Mouse (Mus musculus) MEL (cell line): Measurements from ENCODE around the gene Bub1. TPM values are rescaled to one million over a fixed set of nuclear protein-coding genes. Genes with fewer than 3 reads are reported as not detected.

Experiments used
- DNase-seq: peaks from one replicate; pipeline ENCODE4 v3.0.0; 2011; ENCODE audit warnings: low read depth, low spot score
- H3K27ac ChIP-seq: 2 replicates; pipeline ENCODE4 v1.5.1; 2012; ENCODE audit warnings: low read depth, mild to moderate bottlenecking, control low read depth, low read length, moderate library complexity; ENCODE audit not compliant: control insufficient read depth
- H3K27me3 ChIP-seq, 2 experiments: fragments of 150-350 bp in 1 of 2; sonication (generic) in 1 of 2; 2 replicates each; pipeline ENCODE4 v1.6.1; 2012; ENCODE audit warnings: low read length in 2 of 2, mild to moderate bottlenecking in 2 of 2, improper control_type of control experiment in 1 of 2, moderate library complexity in 1 of 2; ENCODE audit not compliant: insufficient read depth in 2 of 2, control insufficient read depth in 1 of 2
- H3K36me3 ChIP-seq, 2 experiments: 2 replicates each; pipeline ENCODE4 v1.6.1; 2012 to 2014; ENCODE audit warnings: low read length in 2 of 2, improper control_type of control experiment in 1 of 2, inconsistent platforms in 1 of 2, mild to moderate bottlenecking in 1 of 2; ENCODE audit not compliant: insufficient read depth in 2 of 2, control insufficient read depth in 1 of 2
- H3K4me1 ChIP-seq, 2 experiments: fragments of 150-350 bp in 1 of 2; sonication (generic) in 1 of 2; 2 replicates each; pipeline ENCODE4 v1.6.1; 2012; ENCODE audit warnings: low read length in 2 of 2, improper control_type of control experiment in 1 of 2, mild to moderate bottlenecking in 1 of 2; ENCODE audit not compliant: insufficient read depth in 2 of 2, control insufficient read depth in 1 of 2
- H3K4me3 ChIP-seq, 2 experiments: fragments of 150-350 bp in 1 of 2; sonication (generic) in 1 of 2; 2 replicates each; pipeline ENCODE4 v1.5.1; 2012; ENCODE audit warnings: low read depth in 2 of 2, low read length in 2 of 2, mild to moderate bottlenecking in 2 of 2, moderate library complexity in 2 of 2, control low read depth in 1 of 2, improper control_type of control experiment in 1 of 2; ENCODE audit not compliant: control insufficient read depth in 1 of 2, insufficient read depth in 1 of 2
- H3K79me2 ChIP-seq: 2 replicates; pipeline ENCODE4 v1.6.1; 2012; ENCODE audit warnings: mild to moderate bottlenecking, low read length, moderate library complexity; ENCODE audit not compliant: control insufficient read depth, poor library complexity, insufficient read depth
- H3K9ac ChIP-seq: 2 replicates; pipeline ENCODE4 v1.6.1; 2012; ENCODE audit warnings: low read depth, mild to moderate bottlenecking, control low read depth, low read length, moderate library complexity; ENCODE audit not compliant: control insufficient read depth, poor library complexity, severe bottlenecking
- H3K9me3 ChIP-seq: fragments of 150-350 bp; sonication (generic); replicated peaks from 2 replicates; pipeline ENCODE4 v1.6.1; 2012; ENCODE audit warnings: mild to moderate bottlenecking, low read length, improper control_type of control experiment, moderate library complexity; ENCODE audit not compliant: insufficient read depth
- CHD2 ChIP-seq: IDR thresholded peaks from 2 replicates; pipeline ENCODE4 v1.6.1; 2011; ENCODE audit warnings: low read length, improper control_type of control experiment
- CTCF ChIP-seq, 3 experiments: IDR thresholded peaks in 2 of 3; conservative IDR thresholded peaks in 1 of 3; 2 replicates each; pipeline ENCODE4 v1.5.1; 2011 to 2012; ENCODE audit warnings: low read length in 3 of 3, low read depth in 2 of 3, mild to moderate bottlenecking in 2 of 3, improper control_type of control experiment in 1 of 3, inconsistent platforms in 1 of 3, mixed read lengths in 1 of 3, moderate library complexity in 1 of 3; ENCODE audit not compliant: control insufficient read depth in 1 of 3, insufficient read depth in 1 of 3, poor library complexity in 1 of 3, severe bottlenecking in 1 of 3
- E2F4 ChIP-seq: IDR thresholded peaks from 2 replicates; pipeline ENCODE4 v1.6.1; 2011; ENCODE audit warnings: low read depth, low read length, improper control_type of control experiment, borderline replicate concordance
- EP300 ChIP-seq, 2 experiments: IDR thresholded peaks; 2 replicates each; pipeline ENCODE4 v1.6.1; 2011; ENCODE audit warnings: improper control_type of control experiment in 2 of 2, low read length in 2 of 2, low read depth in 1 of 2, mild to moderate bottlenecking in 1 of 2
- GABPA ChIP-seq: IDR thresholded peaks from 2 replicates; pipeline ENCODE4 v1.6.1; 2012; ENCODE audit warnings: low read depth, mild to moderate bottlenecking, inconsistent platforms, low read length, improper control_type of control experiment, moderate library complexity
- JUND ChIP-seq: IDR thresholded peaks from 2 replicates; pipeline ENCODE4 v1.6.1; 2011; ENCODE audit warnings: low read depth, mild to moderate bottlenecking, improper control_type of control experiment, low read length
- MAFK ChIP-seq: IDR thresholded peaks from 2 replicates; pipeline ENCODE4 v1.6.1; 2011; ENCODE audit warnings: low read depth, mild to moderate bottlenecking, low read length, improper control_type of control experiment, borderline replicate concordance
- MEF2A ChIP-seq: IDR thresholded peaks from 2 replicates; pipeline ENCODE4 v1.6.1; 2014; ENCODE audit warnings: low read depth, mild to moderate bottlenecking, inconsistent platforms, low read length, improper control_type of control experiment; ENCODE audit not compliant: poor library complexity, insufficient replicate concordance, severe bottlenecking; ENCODE audit errors: extremely low read depth
- MXI1 ChIP-seq: IDR thresholded peaks from 2 replicates; pipeline ENCODE4 v1.6.1; 2011; ENCODE audit warnings: mild to moderate bottlenecking, low read depth, low read length, improper control_type of control experiment
- MYB ChIP-seq: IDR thresholded peaks from 2 replicates; pipeline ENCODE4 v1.6.1; 2011; ENCODE audit warnings: mild to moderate bottlenecking, low read depth, low read length, improper control_type of control experiment
- MYC ChIP-seq: IDR thresholded peaks from 2 replicates; pipeline ENCODE4 v1.6.1; 2011; ENCODE audit warnings: low read depth, mild to moderate bottlenecking, low read length, improper control_type of control experiment, moderate library complexity
- NELFE ChIP-seq: IDR thresholded peaks from 2 replicates; pipeline ENCODE4 v1.6.1; 2011; ENCODE audit warnings: low read depth, low read length, improper control_type of control experiment
- POLR2AphosphoS2 ChIP-seq: IDR thresholded peaks from 2 replicates; pipeline ENCODE4 v1.6.1; 2011; ENCODE audit warnings: low read length, improper control_type of control experiment
- POLR2AphosphoS5 ChIP-seq: IDR thresholded peaks from 2 replicates; pipeline ENCODE4 v1.6.1; 2012; ENCODE audit warnings: low read depth, borderline replicate concordance, mild to moderate bottlenecking, inconsistent platforms, low read length, moderate library complexity, mixed read lengths
- RAD21 ChIP-seq: IDR thresholded peaks from 2 replicates; pipeline ENCODE4 v1.6.1; 2011; ENCODE audit warnings: mild to moderate bottlenecking, low read depth, low read length, improper control_type of control experiment
- RCOR1 ChIP-seq: IDR thresholded peaks from 2 replicates; pipeline ENCODE4 v1.6.1; 2012; ENCODE audit warnings: low read depth, mild to moderate bottlenecking, inconsistent platforms, low read length, improper control_type of control experiment
- SIN3A ChIP-seq: IDR thresholded peaks from 2 replicates; pipeline ENCODE4 v1.6.1; 2012; ENCODE audit warnings: low read length, improper control_type of control experiment, inconsistent platforms
- SMC3 ChIP-seq: IDR thresholded peaks from 2 replicates; pipeline ENCODE4 v1.6.1; 2011; ENCODE audit warnings: low read depth, low read length, improper control_type of control experiment
- TAL1 ChIP-seq: IDR thresholded peaks from 2 replicates; pipeline ENCODE4 v1.6.1; 2012; ENCODE audit warnings: mild to moderate bottlenecking, inconsistent platforms, low read length, moderate library complexity, mixed read lengths
- TBP ChIP-seq: IDR thresholded peaks from 2 replicates; pipeline ENCODE4 v1.8.0; 2011; ENCODE audit warnings: low read depth, low read length, improper control_type of control experiment
- TCF12 ChIP-seq: IDR thresholded peaks from 2 replicates; pipeline ENCODE4 v1.6.1; 2014; ENCODE audit warnings: low read depth, mild to moderate bottlenecking, inconsistent platforms, low read length, improper control_type of control experiment, moderate library complexity
- ZC3H11A ChIP-seq: IDR thresholded peaks from 2 replicates; pipeline ENCODE4 v1.6.1; 2012; ENCODE audit warnings: low read depth, mild to moderate bottlenecking, inconsistent platforms, low read length, improper control_type of control experiment
- ZNF384 ChIP-seq: IDR thresholded peaks from 2 replicates; pipeline ENCODE4 v1.6.1; 2012; ENCODE audit warnings: low read depth, mild to moderate bottlenecking, inconsistent platforms, low read length, improper control_type of control experiment
- polyA plus RNA-seq, 2 experiments: library from polyadenylated mRNA; stranded (reverse) in 1 of 2; unstranded in 1 of 2; fragments of >175 nt in 1 of 2; fragments of >200 nt in 1 of 2; gene quantifications; 2 replicates each; pipeline versions ENCODE4 v1.2.1 to v1.2.4; 2012; ENCODE audit warnings: low replicate concordance in 2 of 2, low read depth in 1 of 2; ENCODE audit not compliant: insufficient read length in 2 of 2, insufficient read depth in 1 of 2, missing spikeins in 1 of 2
- total RNA-seq: library from RNA; depleted of rRNA; stranded (reverse); fragments of 300-350 nt; gene quantifications from 2 replicates; pipeline ENCODE4 v1.2.3, GENCODE M21; 2012

Gene Bub1
- total and polyA plus RNA-seq, 3 experiments = 34.6 to 618 (median 57.2) TPM

- TF ChIP-seq RCOR1 = no peak
- TF ChIP-seq SMC3 = no peak
- no peak for TF ChIP-seq JUND
- no peak for TF ChIP-seq MAFK
- TF ChIP-seq MEF2A = no peak
- TF ChIP-seq CHD2 = no peak
- no peak for TF ChIP-seq POLR2AphosphoS5
- TF ChIP-seq TCF12 = no peak
- no peak for TF ChIP-seq CTCF (IDR thresholded peaks at IDR 0.05 in 2 of 3, conservative IDR thresholded peaks at IDR 0.05 in 1 of 3; ENCODE audit: control insufficient read depth in 1 of 3, insufficient read depth in 1 of 3, low read depth in 2 of 3, low read length in 3 of 3, poor library complexity in 1 of 3, severe bottlenecking in 1 of 3)
- no peak for TF ChIP-seq E2F4
- TF ChIP-seq MYB = no peak
- no peak for TF ChIP-seq RAD21
- TF ChIP-seq MYC = no peak
- no peak for TF ChIP-seq TAL1
- no peak for TF ChIP-seq POLR2AphosphoS2
- TF ChIP-seq ZNF384 = no peak
- no peak for TF ChIP-seq TBP
- Histone ChIP-seq H3K27me3 (peaks cover 9 to 12% of the 10 kb centered on the region in 2 experiments), H3K4me3 (no peak within 1 kb of the TSS), H3K9ac (no peak within 1 kb of the TSS), H3K9me3 (no peaks in the 10 kb centered on the region), H3K27ac (no peak within 1 kb of the TSS), H3K4me1 (no peaks in the 10 kb centered on the region), H3K36me3 (no peaks in the 10 kb centered on the region), H3K79me2 (no peaks in the 10 kb centered on the region)
- DNase-seq = no peak
Observed at GRCm38 (mm10) chr2:127838576-127838975, 6.9 kb upstream of the Bub1 start, which contains the start of gene Acoxl. Gene Acoxl, plus strand, starts transcription at chr2:127838876.

GRCm38 (mm10) chr2:127832833-127833190, 1.1 kb upstream of the Bub1 start:
- H3K9me3 ChIP-seq = no peaks in the 10 kb centered on the region
- no peak overlapping the region for H3K27ac ChIP-seq
- H3K79me2 ChIP-seq = peaks cover 17% of the 10 kb centered on the region
- peak overlapping the region; percentile 80 for H3K9ac ChIP-seq
- DNase-seq = peak; percentile 85
- peak overlapping the region in 1 of 2 experiments; percentile 88; a peak in 2 of 4 replicates for H3K4me3 ChIP-seq
- no peaks in the 10 kb centered on the region; a peak in 1 of 4 replicates for H3K4me1 ChIP-seq
- TF ChIP-seq GABPA (no peak), MYC (0 out of 2 replicates have a peak, but pooled peaks have one; percentile 39), MAFK (no peak), EP300 (IDR thresholded peaks at IDR 0.05; ENCODE audit: low read depth in 1 of 2, low read length in 2 of 2) (no peak), CTCF (IDR thresholded peaks at IDR 0.05 in 2 of 3, conservative IDR thresholded peaks at IDR 0.05 in 1 of 3; ENCODE audit: control insufficient read depth in 1 of 3, insufficient read depth in 1 of 3, low read depth in 2 of 3, low read length in 3 of 3, poor library complexity in 1 of 3, severe bottlenecking in 1 of 3) (peak in 2 of 3 experiments; percentile 70 to 81; a peak in 4 of 6 replicates), ZC3H11A (0 out of 2 replicates have a peak, but pooled peaks have one; percentile 23), SMC3 (peak; percentile 66), NELFE (no peak), SIN3A (peak; percentile 78), MXI1 (peak; percentile 55; the same call in 1 of the 2 replicates), RAD21 (peak; percentile 74)
- H3K27me3 ChIP-seq = no peaks in the 10 kb centered on the region; a peak in 1 of 4 replicates
- H3K36me3 ChIP-seq = peaks cover 6 to 14% of the 10 kb centered on the region in 2 experiments
